Mouse (Mus musculus): ENCODE data around the gene Gm20388. TPM values are rescaled to one million over a fixed set of nuclear protein-coding genes. Genes with fewer than 3 reads are reported as not detected.

The Gm20388 gene
- total RNA-seq, 2 experiments from 2014 or later = 10.7 TPM; not detected in 1

- DNase-seq (ENCODE audit: low spot score in 2 of 2) = peak; percentile 88 to 93
Observed at GRCm38 (mm10) chr8:123858941-123859647, 3948.5 kb downstream of the Gm20388 start.

- DNase-seq (ENCODE audit: low spot score in 2 of 2) = peak; percentile 65 to 74
Observed at GRCm38 (mm10) chr8:123859648-123860259, 3949.1 kb downstream of the Gm20388 start, which contains the start of gene Ccsap. Gene Ccsap (minus strand): TSS chr8:123860209.

GRCm38 (mm10) chr8:123860386-123860785, 3949.7 kb downstream of the Gm20388 start:
- DNase-seq (ENCODE audit: low spot score in 2 of 2) = no peak

- DNase-seq (ENCODE audit: low spot score in 2 of 2) = no peak
Observed at GRCm38 (mm10) chr8:123865786-123866185, 3955.1 kb downstream of the Gm20388 start.

- no peak for DNase-seq (ENCODE audit: low spot score in 2 of 2)
Observed at GRCm38 (mm10) chr8:123866971-123867370, 3956.3 kb downstream of the Gm20388 start.

GRCm38 (mm10) chr8:123872048-123872447, 3961.4 kb downstream of the Gm20388 start:
- DNase-seq (ENCODE audit: low spot score in 2 of 2) = no peak

GRCm38 (mm10) chr8:123873364-123873763, 3962.7 kb downstream of the Gm20388 start:
- DNase-seq (ENCODE audit: low spot score in 2 of 2) = no peak

- DNase-seq (ENCODE audit: low spot score in 2 of 2) = peak in 1 of 2 experiments; percentile 65
Observed at GRCm38 (mm10) chr8:123874324-123874723, 3963.7 kb downstream of the Gm20388 start.

GRCm38 (mm10) chr8:123877865-123878264, 3967.2 kb downstream of the Gm20388 start:
- peak in 1 of 2 experiments; percentile 9 for DNase-seq (ENCODE audit: low spot score in 2 of 2)

- peak in 1 of 2 experiments; percentile 62 for DNase-seq (ENCODE audit: low spot score in 2 of 2)
Observed at GRCm38 (mm10) chr8:123880271-123880670, 3969.6 kb downstream of the Gm20388 start.

GRCm38 (mm10) chr8:123880821-123881350, 3970.2 kb downstream of the Gm20388 start:
- DNase-seq (ENCODE audit: low spot score in 2 of 2) = no peak

GRCm38 (mm10) chr8:123882412-123882811, 3971.8 kb downstream of the Gm20388 start:
- no peak for DNase-seq (ENCODE audit: low spot score in 2 of 2)

- no peak for DNase-seq (ENCODE audit: low spot score in 2 of 2)
Observed at GRCm38 (mm10) chr8:123883094-123883493, 3972.5 kb downstream of the Gm20388 start.

- peak; percentile 84 to 87 for DNase-seq (ENCODE audit: low spot score in 2 of 2)
Observed at GRCm38 (mm10) chr8:123884721-123885565, 3974.3 kb downstream of the Gm20388 start.

- no peak for DNase-seq (ENCODE audit: low spot score in 2 of 2)
Observed at GRCm38 (mm10) chr8:123887163-123887562, 3976.5 kb downstream of the Gm20388 start.

- DNase-seq (ENCODE audit: low spot score in 2 of 2) = no peak
Observed at GRCm38 (mm10) chr8:123887956-123888355, 3977.3 kb downstream of the Gm20388 start.

GRCm38 (mm10) chr8:123889797-123890196, 3979.2 kb downstream of the Gm20388 start:
- DNase-seq (ENCODE audit: low spot score in 2 of 2) = no peak

- peak in 1 of 2 experiments; percentile 22 for DNase-seq (ENCODE audit: low spot score in 2 of 2)
Observed at GRCm38 (mm10) chr8:123891271-123891670, 3980.6 kb downstream of the Gm20388 start.

GRCm38 (mm10) chr8:123891883-123892585, 3981.4 kb downstream of the Gm20388 start:
- peak; percentile 76 to 86 for DNase-seq (ENCODE audit: low spot score in 2 of 2)

- DNase-seq (ENCODE audit: low spot score in 2 of 2) = peak in 1 of 2 experiments; percentile 29
Observed at GRCm38 (mm10) chr8:123892586-123893155, 3982.0 kb downstream of the Gm20388 start.

Data from layer of hippocampus, adult 18-20 months (tissue).